Mouse (Mus musculus) ES-CJ7 (cell line): ENCODE results near the gene Gpr33.

Experiments used
- DNase-seq: peaks from one replicate; pipeline ENCODE4 v3.0.0; 2011; ENCODE audit warnings: low read depth, low spot score

Gpr33 gene

DNA sequence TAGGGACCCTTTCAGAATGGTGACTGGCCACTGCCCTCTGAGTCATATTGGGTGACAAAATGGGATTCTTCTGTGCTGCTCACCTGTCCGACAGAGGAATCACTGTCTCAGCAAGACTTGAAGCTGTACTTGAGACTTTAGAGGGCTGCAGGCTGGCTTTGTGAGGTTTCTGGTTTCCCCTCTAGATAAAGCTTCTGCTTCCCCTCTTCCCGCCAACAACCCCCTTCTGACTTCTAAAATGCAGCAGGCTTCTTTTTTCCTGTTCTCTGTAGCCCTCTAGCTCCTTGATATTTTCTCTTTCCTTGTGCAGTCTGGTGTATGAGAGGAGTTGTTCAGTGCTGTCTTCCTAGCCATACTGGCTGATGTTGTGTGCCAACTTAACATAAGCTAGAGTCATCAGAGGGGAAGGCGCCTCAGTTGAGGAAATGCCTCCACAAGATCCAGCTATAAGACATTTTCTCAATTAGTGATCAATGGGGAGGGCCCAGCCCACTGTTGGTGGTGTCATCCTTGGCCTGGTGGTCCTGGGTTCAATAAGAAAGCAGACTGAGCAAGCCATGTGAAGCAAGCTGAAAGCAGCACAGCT, 42.6 kb downstream of the Gpr33 start:
- no peak for DNase-seq

DNA sequence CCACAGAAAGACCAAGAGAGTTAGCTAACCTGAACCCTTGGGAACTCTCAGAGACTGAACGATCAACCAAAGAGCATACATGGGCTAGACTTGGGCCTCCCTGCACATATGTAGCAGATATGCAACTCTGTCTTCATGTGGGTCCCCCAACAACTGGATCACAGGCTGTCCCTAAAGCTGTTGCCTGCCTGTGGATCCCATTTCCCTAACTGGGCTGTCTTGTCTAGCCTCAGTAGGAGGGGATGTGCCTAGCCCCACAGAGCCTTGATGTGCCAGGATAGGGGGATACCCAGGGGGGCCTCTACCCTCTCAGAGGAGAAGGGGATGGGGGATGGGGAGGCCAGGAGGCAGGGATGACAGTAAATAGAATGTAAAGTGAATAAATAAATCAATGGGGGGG, 44.2 kb downstream of the Gpr33 start:
- no peak for DNase-seq

DNA sequence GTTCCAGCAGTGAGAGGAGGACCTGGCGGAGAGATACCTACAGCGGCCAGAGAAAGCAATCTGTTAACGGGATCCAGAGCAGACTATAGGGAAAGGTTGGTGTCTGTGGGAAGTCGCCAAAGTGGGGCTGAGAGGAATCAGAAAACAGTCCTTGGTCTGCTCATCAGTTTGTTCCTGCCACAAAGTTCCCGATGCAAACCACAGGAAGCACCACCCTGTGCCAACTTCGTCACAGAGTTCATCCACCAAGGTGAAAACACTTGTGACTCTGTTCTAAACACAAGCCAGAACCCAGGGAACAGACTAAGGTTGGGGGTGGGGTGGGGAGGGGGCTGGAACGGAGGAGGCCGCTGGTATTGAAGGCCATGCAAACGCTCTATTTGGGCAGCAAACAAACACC, 51.3 kb downstream of the Gpr33 start:
- DNase-seq = no peak

DNA sequence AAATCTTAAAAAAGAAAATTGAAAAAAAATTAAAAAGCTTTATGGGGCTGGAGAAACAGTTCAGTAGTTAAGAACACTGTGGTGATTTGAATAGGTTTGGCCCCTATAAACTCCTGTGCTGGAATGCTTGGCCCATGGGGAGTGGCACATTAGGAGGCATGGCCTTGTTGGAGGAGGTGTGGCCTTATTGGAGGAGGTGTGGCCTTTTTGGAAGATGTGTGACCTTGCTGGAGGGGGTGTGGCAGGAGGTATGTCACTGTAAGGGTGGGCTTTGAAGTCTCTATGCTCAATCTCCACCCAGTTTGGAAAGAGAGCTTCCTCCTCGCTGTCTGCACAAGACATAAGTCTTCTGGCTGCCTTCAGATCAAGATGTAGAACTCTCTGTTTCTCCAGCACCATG, 53.5 kb downstream of the Gpr33 start:
- peak; percentile 74 for DNase-seq
